Mouse (Mus musculus): Measurements from ENCODE around the gene A730049H05Rik. TPM values are rescaled to one million over a fixed set of nuclear protein-coding genes. Genes with fewer than 3 reads are reported as not detected.

Gene A730049H05Rik
- polyA plus RNA-seq, 1 experiment from 2014 or later: not detected

DNA sequence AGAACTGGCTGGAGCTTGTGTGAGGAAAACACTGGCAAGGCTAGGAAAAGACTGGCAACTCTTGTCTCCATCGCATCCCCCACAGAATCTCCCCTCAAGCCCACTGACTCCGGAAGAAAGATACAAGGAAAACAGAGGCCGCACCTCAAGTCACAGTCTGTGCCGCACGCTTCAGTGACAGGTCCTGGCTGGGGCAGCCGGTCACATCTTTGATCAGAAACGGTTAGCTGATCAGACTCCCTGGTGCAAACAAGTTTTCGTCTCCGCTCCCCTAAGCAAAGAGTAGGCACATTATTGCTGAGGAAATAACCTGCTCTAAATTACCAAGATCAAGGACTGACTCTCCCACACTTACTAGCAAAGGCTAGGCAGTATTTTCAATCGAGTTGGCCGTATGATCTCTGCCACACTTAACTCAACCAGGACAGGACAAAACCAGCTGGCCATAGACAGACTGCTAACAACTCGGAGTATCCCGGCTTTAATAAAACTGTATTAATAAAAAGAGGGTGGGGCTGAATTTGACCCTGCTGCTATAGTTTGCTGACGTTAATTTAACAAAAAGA is 63.5 kb downstream of the A730049H05Rik start:
- WGBS: 90% methylated on average over 14 of the region's 14 CpGs

DNA sequence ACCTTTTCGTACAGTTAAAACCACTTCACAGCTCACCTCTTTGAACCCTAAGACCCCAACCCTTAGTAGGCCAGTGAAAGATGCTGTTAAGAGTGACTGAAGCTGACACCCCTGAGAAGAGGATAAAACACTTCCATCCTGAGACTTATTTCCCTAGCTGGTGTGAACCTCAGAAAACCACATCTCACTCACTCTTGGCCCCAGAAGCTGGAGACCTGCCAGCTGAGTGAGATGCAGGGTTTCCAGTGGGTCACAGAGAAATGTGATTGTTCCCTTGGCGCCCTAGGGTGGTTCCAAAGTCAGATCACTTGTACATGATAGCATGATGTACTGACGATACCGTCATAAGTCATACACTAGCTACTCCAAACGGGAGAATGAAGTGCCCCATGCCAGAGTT is 66.2 kb downstream of the A730049H05Rik start:
- DNase-seq (ENCODE audit: low spot score) (no peak), ATAC-seq (no peak)
- Histone ChIP-seq H3K4me3 (ENCODE audit: low read depth, low read length) (no peak overlapping the region), H3K9me3 (replicated peaks; ENCODE audit: control insufficient read depth, low read length) (no peaks in the 10 kb centered on the region), H3K27me3 (replicated peaks; ENCODE audit: control insufficient read depth, insufficient read depth, low read length) (no peaks in the 10 kb centered on the region), H3K9ac (ENCODE audit: low read length) (no peak overlapping the region), H3K4me2 (ENCODE audit: low read length) (no peak overlapping the region), H3K4me1 (ENCODE audit: control insufficient read depth, insufficient read depth, low read length) (no peaks in the 10 kb centered on the region), H3K27ac (ENCODE audit: low read depth, low read length) (no peak overlapping the region), H3K36me3 (ENCODE audit: control insufficient read depth, insufficient read depth, low read length) (no peaks in the 10 kb centered on the region)
- 73% methylated on average over 5 of the region's 5 CpGs for whole genome bisulfite sequencing

More for the DNA sequence above, 63.5 kb downstream of the A730049H05Rik start:
- ATAC-seq: no peak
- no peaks in the 10 kb centered on the region for H3K27me3 ChIP-seq (replicated peaks; ENCODE audit: control insufficient read depth, insufficient read depth, low read length)
- no peaks in the 10 kb centered on the region for H3K36me3 ChIP-seq (ENCODE audit: control insufficient read depth, insufficient read depth, low read length)
- H3K4me2 ChIP-seq (ENCODE audit: low read length): no peak overlapping the region
- no peak overlapping the region for H3K9ac ChIP-seq (ENCODE audit: low read length)
- H3K27ac ChIP-seq (ENCODE audit: low read depth, low read length): no peak overlapping the region
- H3K4me3 ChIP-seq (ENCODE audit: low read depth, low read length): no peak overlapping the region
- H3K4me1 ChIP-seq (ENCODE audit: control insufficient read depth, insufficient read depth, low read length): no peaks in the 10 kb centered on the region
- DNase-seq (ENCODE audit: low spot score): no peak
- no peaks in the 10 kb centered on the region for H3K9me3 ChIP-seq (replicated peaks; ENCODE audit: control insufficient read depth, low read length)

DNA sequence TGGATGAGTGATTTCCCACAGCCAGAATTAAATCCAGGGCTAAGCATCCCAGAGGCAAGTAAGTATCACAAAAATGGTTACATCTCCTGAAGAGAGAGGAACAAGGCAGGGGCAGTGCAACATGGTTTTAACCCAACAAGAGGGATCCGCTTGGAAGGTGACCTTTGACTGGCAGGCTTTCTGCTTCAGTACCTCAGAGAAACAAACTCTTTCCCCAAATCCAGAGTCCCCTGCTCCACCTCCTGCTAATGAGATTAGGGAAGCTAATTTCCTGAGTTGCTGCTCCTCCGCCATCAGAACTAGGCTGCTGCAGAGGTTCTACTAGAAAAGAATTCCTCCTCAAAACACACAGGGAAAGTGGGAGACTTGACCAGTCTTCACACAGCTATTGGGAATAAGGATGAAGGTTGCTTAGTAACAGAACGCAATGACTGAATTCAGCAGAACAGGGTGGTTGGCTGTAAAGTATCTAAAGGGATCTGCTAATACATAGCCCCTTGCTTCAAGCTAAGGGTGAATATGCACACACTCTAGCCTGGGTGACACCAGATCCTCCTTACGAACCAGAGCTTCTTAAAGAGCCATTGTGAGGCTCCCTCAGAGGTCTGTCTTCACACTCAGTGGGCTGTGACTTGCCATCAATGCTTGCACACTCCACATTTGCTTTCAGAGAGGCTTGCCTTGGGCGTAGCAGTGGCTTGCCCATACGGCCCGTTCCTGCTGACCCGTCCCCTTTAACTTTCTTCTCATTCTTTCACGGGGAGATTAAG is 67.0 kb downstream of the A730049H05Rik start:
- no peak overlapping the region for H3K4me2 ChIP-seq (ENCODE audit: low read length)
- ATAC-seq: no peak
- no peak for DNase-seq (ENCODE audit: low spot score)
- 14% methylated on average over 9 of the region's 9 CpGs for WGBS
- no peaks in the 10 kb centered on the region for H3K27me3 ChIP-seq (replicated peaks; ENCODE audit: control insufficient read depth, insufficient read depth, low read length)
- no peak overlapping the region for H3K4me3 ChIP-seq (ENCODE audit: low read depth, low read length)
- H3K9me3 ChIP-seq (replicated peaks; ENCODE audit: control insufficient read depth, low read length): no peaks in the 10 kb centered on the region
- no peak overlapping the region for H3K27ac ChIP-seq (ENCODE audit: low read depth, low read length)
- H3K9ac ChIP-seq (ENCODE audit: low read length): no peak overlapping the region
- no peaks in the 10 kb centered on the region for H3K4me1 ChIP-seq (ENCODE audit: control insufficient read depth, insufficient read depth, low read length)
- H3K36me3 ChIP-seq (ENCODE audit: control insufficient read depth, insufficient read depth, low read length): no peaks in the 10 kb centered on the region

DNA sequence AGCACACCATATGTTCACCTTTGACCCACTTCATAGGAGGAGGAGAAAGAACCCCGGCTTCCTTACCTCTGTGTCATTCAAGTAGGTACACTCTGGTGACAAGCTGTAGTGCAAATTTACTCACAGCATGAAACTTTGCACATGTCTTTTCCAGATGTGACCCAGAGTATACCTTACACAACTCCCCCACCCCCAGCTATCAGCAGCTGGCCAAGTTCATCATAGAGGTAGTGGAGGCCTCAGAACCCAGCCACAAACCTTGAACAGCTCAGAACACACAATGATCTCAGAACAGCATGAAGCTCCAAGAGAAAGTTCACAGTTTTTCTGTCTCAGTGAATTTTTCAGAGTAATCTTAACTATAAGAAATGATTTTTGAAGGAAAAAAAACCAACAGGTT is 75.3 kb downstream of the A730049H05Rik start:
- H3K27ac ChIP-seq (ENCODE audit: low read depth, low read length): no peak overlapping the region
- H3K4me2 ChIP-seq (ENCODE audit: low read length): no peak overlapping the region
- no peak for DNase-seq (ENCODE audit: low spot score)
- no peaks in the 10 kb centered on the region for H3K9me3 ChIP-seq (replicated peaks; ENCODE audit: control insufficient read depth, low read length)
- 91% methylated on average over 1 of the region's 1 CpGs for WGBS
- H3K4me3 ChIP-seq (ENCODE audit: low read depth, low read length): no peak overlapping the region
- no peak for ATAC-seq
- no peak overlapping the region for H3K9ac ChIP-seq (ENCODE audit: low read length)
- no peaks in the 10 kb centered on the region for H3K36me3 ChIP-seq (ENCODE audit: control insufficient read depth, insufficient read depth, low read length)
- no peaks in the 10 kb centered on the region for H3K27me3 ChIP-seq (replicated peaks; ENCODE audit: control insufficient read depth, insufficient read depth, low read length)
- H3K4me1 ChIP-seq (ENCODE audit: control insufficient read depth, insufficient read depth, low read length): no peaks in the 10 kb centered on the region

Other genes with a start within 250 kb of the A730049H05Rik start
- 5.5 and 7.8 TPM in 2 replicates for gene Prickle2, start 110.3 kb upstream of the A730049H05Rik start, polyA plus RNA-seq (2014; fragmentation: Nextera tagmentation; extraction: Ambion mirVana)
- not detected in 2 replicates for gene Gm15737, start 52.9 kb downstream of the A730049H05Rik start, polyA plus RNA-seq (2014; fragmentation: Nextera tagmentation; extraction: Ambion mirVana)
- 0.85 and 1.1 TPM in 2 replicates for gene Adamts9, start 127.0 kb downstream of the A730049H05Rik start, polyA plus RNA-seq (2014; fragmentation: Nextera tagmentation; extraction: Ambion mirVana)